Mouse (Mus musculus) spleen, postnatal 4 days (tissue): ENCODE results near the gene Uck1.

Experiments used
- DNase-seq, 2 experiments: peaks; one replicate each; pipeline ENCODE4 v3.0.0; 2022; ENCODE audit warnings: low spot score in 2 of 2

The Uck1 gene

GRCm38 (mm10) chr2:32258887-32259533 is 949 bp downstream of the Uck1 start:
- no peak for DNase-seq

- DNase-seq, result no peak
These were observed 3.7 kb downstream of the Uck1 start for GRCm38 (mm10) chr2:32256273-32256672.

- DNase-seq, result no peak
These were observed 5.4 kb downstream of the Uck1 start for GRCm38 (mm10) chr2:32254563-32254962.

GRCm38 (mm10) chr2:32253352-32253751 is 6.6 kb downstream of the Uck1 start:
- DNase-seq, result no peak

GRCm38 (mm10) chr2:32252658-32253057 is 7.3 kb downstream of the Uck1 start:
- no peak for DNase-seq

GRCm38 (mm10) chr2:32251791-32252527 is 8.0 kb downstream of the Uck1 start:
- DNase-seq, result no peak

GRCm38 (mm10) chr2:32248377-32249361 is 11.3 kb downstream of the Uck1 start:
- no peak for DNase-seq

GRCm38 (mm10) chr2:32246741-32247140 is 13.2 kb downstream of the Uck1 start:
- no peak for DNase-seq

- DNase-seq, result no peak
These were observed 17.0 kb downstream of the Uck1 start for GRCm38 (mm10) chr2:32242986-32243385.

- no peak for DNase-seq
These were observed 19.4 kb downstream of the Uck1 start for GRCm38 (mm10) chr2:32240591-32240990.

- DNase-seq, result no peak
These were observed 21.1 kb downstream of the Uck1 start for GRCm38 (mm10) chr2:32238708-32239435.

GRCm38 (mm10) chr2:32237571-32237970 is 22.4 kb downstream of the Uck1 start:
- DNase-seq, result no peak

- DNase-seq, result peak; percentile 47 to 72
These were observed 23.0 kb downstream of the Uck1 start for GRCm38 (mm10) chr2:32236760-32237487.

- DNase-seq, result peak; percentile 90 to 96
These were observed 23.8 kb downstream of the Uck1 start, which contains the start of gene Pomt1 for GRCm38 (mm10) chr2:32235886-32236759. TSS of gene Pomt1 (plus strand) at chr2:32236590.

- no peak for DNase-seq
These were observed 24.5 kb downstream of the Uck1 start for GRCm38 (mm10) chr2:32235433-32235832.

GRCm38 (mm10) chr2:32222057-32222456 is 37.9 kb downstream of the Uck1 start:
- DNase-seq, result no peak

- no peak for DNase-seq
These were observed 38.4 kb downstream of the Uck1 start for GRCm38 (mm10) chr2:32221577-32221976.

GRCm38 (mm10) chr2:32220969-32221368 is 39.0 kb downstream of the Uck1 start:
- DNase-seq, result no peak

GRCm38 (mm10) chr2:32220021-32220420 is 39.9 kb downstream of the Uck1 start:
- DNase-seq, result no peak

- DNase-seq, result no peak
These were observed 40.5 kb downstream of the Uck1 start for GRCm38 (mm10) chr2:32219501-32219900.
